Mouse (Mus musculus) right cerebral cortex, adult 2 months (tissue): ENCODE measurements at regions not wholly inside any gene's neighbourhood (a gene's known extent, or its start where the extent isn't known, plus 50 kb on each side); places are given as distances from the start of the nearest gene placed in this dataset.

Experiments
- DNase-seq, 2 experiments: peaks; one replicate each; pipeline ENCODE4 v3.0.0; 2021 to 2022; ENCODE audit warnings: low spot score in 2 of 2

- DNase-seq = peak; percentile 37 to 39
These were observed 54.9 kb upstream of the Chst1 start for GRCm38 (mm10) chr2:92544364-92545151.

GRCm38 (mm10) chr2:92540841-92541240 is 58.7 kb upstream of the Chst1 start:
- no peak for DNase-seq

GRCm38 (mm10) chr2:92531996-92532395 is 67.5 kb upstream of the Chst1 start:
- DNase-seq = no peak

GRCm38 (mm10) chr2:92530677-92531076 is 68.8 kb upstream of the Chst1 start:
- DNase-seq = peak; percentile 40 to 48

GRCm38 (mm10) chr2:92529670-92530322 is 69.5 kb upstream of the Slc35c1 start:
- peak; percentile 52 to 56 for DNase-seq

GRCm38 (mm10) chr2:92529071-92529641 is 68.8 kb upstream of the Slc35c1 start:
- DNase-seq = peak; percentile 89 to 91

GRCm38 (mm10) chr2:92528119-92528830 is 67.9 kb upstream of the Slc35c1 start:
- DNase-seq = no peak

- DNase-seq = no peak
These were observed 66.5 kb upstream of the Slc35c1 start for GRCm38 (mm10) chr2:92526676-92527395.

GRCm38 (mm10) chr2:92525628-92526027 is 65.3 kb upstream of the Slc35c1 start:
- DNase-seq = no peak

GRCm38 (mm10) chr2:92525062-92525623 is 64.8 kb upstream of the Slc35c1 start:
- no peak for DNase-seq

- DNase-seq = no peak
These were observed 64.1 kb upstream of the Slc35c1 start for GRCm38 (mm10) chr2:92524346-92524905.

GRCm38 (mm10) chr2:92523321-92523895 is 63.1 kb upstream of the Slc35c1 start:
- no peak for DNase-seq

- no peak for DNase-seq
These were observed 61.2 kb upstream of the Slc35c1 start for GRCm38 (mm10) chr2:92521527-92521926.

- DNase-seq = no peak
These were observed 59.1 kb upstream of the Slc35c1 start for GRCm38 (mm10) chr2:92519396-92519795.

GRCm38 (mm10) chr2:92518891-92519290 is 58.6 kb upstream of the Slc35c1 start:
- DNase-seq = no peak

GRCm38 (mm10) chr2:92514961-92515360 is 54.6 kb upstream of the Slc35c1 start:
- DNase-seq = no peak

- DNase-seq = no peak
These were observed 51.7 kb upstream of the Slc35c1 start for GRCm38 (mm10) chr2:92511771-92512744.
